Mouse (Mus musculus) heart, postnatal 0 days (tissue): Measurements from ENCODE around the gene Bphl. TPM values are rescaled to one million over a fixed set of nuclear protein-coding genes. Genes with fewer than 3 reads are reported as not detected.
"Not testable (repeated sequence)": the region's sequence is repeated elsewhere in the genome, so short reads cannot be mapped to it uniquely, and the experiment has no call there.

Experiments
- ATAC-seq: fragments of 200-750 bp; cut with Nextera tagmentation; 2 replicates; pipeline ENCODE4 v1.8.0; 2017; ENCODE audit warnings: low read depth, moderate number of reproducible peaks, moderate library complexity; ENCODE audit not compliant: insufficient read depth
- DNase-seq: peaks from one replicate; pipeline ENCODE4 v3.0.0-alpha.2; 2016; ENCODE audit warnings: low spot score
- H3K27ac ChIP-seq: fragments of 300-500 bp; sonication (generic); 2 replicates; pipeline ENCODE4 v1.5.1; 2014; ENCODE audit warnings: low read depth, mild to moderate bottlenecking
- H3K27me3 ChIP-seq: fragments of 300-500 bp; sonication (generic); 2 replicates; pipeline ENCODE4 v1.6.1; 2014; ENCODE audit warnings: low read length, mixed read lengths; ENCODE audit not compliant: control insufficient read depth, insufficient read depth
- H3K36me3 ChIP-seq: fragments of 300-500 bp; sonication (generic); replicated peaks from 2 replicates; pipeline ENCODE4 v1.6.1; 2014; ENCODE audit warnings: low read length, mixed read lengths; ENCODE audit not compliant: control insufficient read depth, insufficient read depth
- H3K4me1 ChIP-seq: fragments of 300-500 bp; sonication (generic); 2 replicates; pipeline ENCODE4 v1.6.1; 2014; ENCODE audit warnings: antibody characterized with exemption; ENCODE audit not compliant: control insufficient read depth, insufficient read depth
- H3K4me2 ChIP-seq: fragments of 300-500 bp; sonication (generic); 2 replicates; pipeline ENCODE4 v1.6.1; 2014; ENCODE audit warnings: low read depth, mild to moderate bottlenecking, low read length, moderate library complexity
- H3K4me3 ChIP-seq: fragments of 300-500 bp; sonication (generic); 2 replicates; pipeline ENCODE4 v1.5.1; 2014; ENCODE audit warnings: low read depth, low read length
- H3K9ac ChIP-seq: fragments of 300-500 bp; sonication (generic); replicated peaks from 2 replicates; pipeline ENCODE4 v1.6.1; 2014; ENCODE audit warnings: low read depth, low read length, mixed read lengths
- H3K9me3 ChIP-seq: fragments of 300-500 bp; sonication (generic); replicated peaks from 2 replicates; pipeline ENCODE4 v1.6.1; 2016; ENCODE audit warnings: low read length; ENCODE audit not compliant: control insufficient read depth
- CTCF ChIP-seq: IDR thresholded peaks from 2 replicates; pipeline ENCODE4 v1.5.1; 2016; ENCODE audit warnings: antibody characterized with exemption, control low read depth, low read depth
- EP300 ChIP-seq: IDR thresholded peaks from 2 replicates; pipeline ENCODE4 v1.6.1; 2016; ENCODE audit warnings: antibody characterized with exemption, low read depth
- WGBS: fragments of 180-500 bp; shearing (Covaris S2); extraction: QIAGEN DNeasy Blood & Tissue Kit; methylation state at CpG from one replicate; pipeline ENCODE4 v1.1.7; 2014; 5-methylcytosine and 5-hydroxymethylcytosine counted together
- polyA plus RNA-seq: library from polyadenylated mRNA; unstranded; fragments of >200 nt; fragmentation: Nextera tagmentation; extraction: Ambion mirVana; gene quantifications from 2 replicates; pipeline ENCODE4 v1.2.1, GENCODE M21; 2015
- total RNA-seq: library from RNA; depleted of rRNA; stranded (reverse); fragments of >200 nt; gene quantifications from 2 replicates; pipeline ENCODE4 v1.2.3, GENCODE M21; 2014; ENCODE audit warnings: low replicate concordance

The Bphl gene
- total and polyA plus RNA-seq, 2 experiments from 2014 or later, result 53.2 to 64.2 TPM

DNA sequence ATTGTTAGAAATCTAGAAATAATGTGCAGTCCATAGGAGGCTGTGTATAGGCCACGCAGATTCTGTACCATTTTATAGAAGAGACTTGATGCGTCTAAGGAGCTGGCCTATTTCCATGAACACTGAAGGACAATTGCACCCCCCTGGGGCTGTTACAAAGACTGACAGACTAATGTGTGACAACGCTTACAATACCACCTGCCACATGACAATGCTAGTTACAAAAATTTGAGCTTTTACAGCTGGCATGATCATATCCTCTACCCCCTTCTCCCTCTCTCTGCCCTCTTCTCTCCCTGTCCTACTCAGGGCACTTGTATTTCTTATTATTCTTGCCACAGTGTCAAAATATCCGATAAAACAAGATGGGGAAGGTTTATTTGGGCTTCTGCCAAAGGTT lies 44.5 kb downstream of the Bphl start:
- H3K4me2 ChIP-seq, result no peak overlapping the region
- H3K9me3 ChIP-seq, result no peaks in the 10 kb centered on the region
- no peaks in the 10 kb centered on the region for H3K27me3 ChIP-seq
- no peak for ATAC-seq
- no peaks in the 10 kb centered on the region for H3K36me3 ChIP-seq
- 81% methylated on average over 4 of the region's 4 CpGs for WGBS
- DNase-seq, result no peak
- H3K9ac ChIP-seq, result no peak overlapping the region
- H3K4me1 ChIP-seq, result peaks cover 8% of the 10 kb centered on the region
- no peak overlapping the region for H3K27ac ChIP-seq
- TF ChIP-seq EP300 (no peak), CTCF (no peak)
- no peak overlapping the region for H3K4me3 ChIP-seq

DNA sequence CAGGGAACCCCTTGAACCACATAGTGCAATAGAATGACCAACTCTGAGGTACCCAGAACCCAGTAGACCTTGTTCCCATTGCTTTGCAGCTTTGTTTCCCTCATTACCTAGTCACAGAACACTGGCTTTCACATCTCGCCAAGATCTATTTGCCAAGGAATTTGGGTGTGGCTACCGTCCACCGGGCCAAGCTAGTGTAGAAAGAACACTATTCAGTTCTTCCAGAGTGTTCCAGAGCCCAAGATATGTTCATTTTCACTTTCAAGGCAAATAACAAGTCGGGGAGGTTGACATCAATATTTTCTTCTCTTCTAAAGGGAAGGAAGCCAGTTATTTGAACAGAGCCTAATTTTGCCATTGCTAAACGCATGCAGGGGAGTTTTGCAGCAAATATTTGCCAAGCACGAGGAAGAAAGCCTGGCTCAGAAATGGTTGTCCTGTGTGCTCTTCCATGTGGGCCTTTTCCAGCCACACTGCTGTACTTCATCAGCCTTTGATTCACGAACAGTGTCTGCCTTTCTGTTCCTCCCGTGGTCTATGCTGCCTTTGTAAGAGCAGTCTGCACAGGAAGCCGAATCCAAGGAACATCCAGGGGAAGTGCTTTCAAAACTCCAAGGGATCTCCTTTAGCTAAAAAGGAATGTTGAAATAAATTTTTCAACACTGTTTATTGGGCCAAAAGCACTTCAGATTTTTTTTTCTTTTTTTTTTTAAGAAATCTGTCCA lies 46.8 kb downstream of the Bphl start:
- ATAC-seq (no peak), DNase-seq (no peak)
- Histone ChIP-seq H3K27me3 (no peaks in the 10 kb centered on the region), H3K4me2 (0 out of 2 replicates have a peak overlapping the region, but pooled peaks have one; percentile 21), H3K36me3 (no peaks in the 10 kb centered on the region), H3K4me1 (peaks cover 14% of the 10 kb centered on the region), H3K9ac (no peak overlapping the region), H3K4me3 (no peak overlapping the region), H3K27ac (peak overlapping the region; percentile 75), H3K9me3 (no peaks in the 10 kb centered on the region)
- WGBS, result 54% methylated on average over 9 of the region's 9 CpGs
- TF ChIP-seq EP300 (no peak), CTCF (no peak)

- Histone ChIP-seq H3K27ac (peak overlapping the region; percentile 52), H3K27me3 (no peaks in the 10 kb centered on the region), H3K9me3 (no peaks in the 10 kb centered on the region), H3K4me3 (no peak overlapping the region), H3K4me1 (peaks cover 14% of the 10 kb centered on the region), H3K9ac (no peak overlapping the region), H3K36me3 (no peaks in the 10 kb centered on the region), H3K4me2 (no peak overlapping the region)
- DNase-seq (peak; percentile 43), ATAC-seq (peak; percentile 65)
- WGBS, result 17% methylated on average over 7 of the region's 7 CpGs
- no peak for TF ChIP-seq EP300
- no peak for TF ChIP-seq CTCF
Measured at GRCm38 (mm10) chr13:34087052-34087812, 49.8 kb downstream of the Bphl start.

DNA sequence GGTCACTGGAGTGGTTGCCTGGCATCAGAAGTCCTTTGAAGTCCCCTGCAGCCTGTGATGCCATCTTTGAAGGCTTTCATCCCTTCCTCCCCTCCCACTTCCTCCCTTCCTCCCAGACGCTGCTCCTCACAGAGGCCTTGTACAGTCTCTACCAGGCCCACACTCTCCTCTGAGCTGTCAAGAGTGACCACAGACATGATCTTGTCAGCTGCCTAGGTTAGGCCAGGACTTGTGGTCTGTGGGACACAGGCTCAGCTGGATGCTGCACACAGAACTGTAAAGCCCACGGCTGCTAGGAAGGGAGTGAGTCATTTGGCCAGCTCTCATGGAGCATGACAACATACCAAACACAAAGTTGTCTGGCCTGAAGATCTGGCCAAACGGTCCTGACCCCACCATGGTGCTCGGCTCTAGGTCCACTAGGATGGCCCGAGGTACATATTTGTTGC lies 50.8 kb downstream of the Bphl start:
- not testable (repeated sequence) for H3K4me2 ChIP-seq, H3K4me3 ChIP-seq, DNase-seq, H3K27me3 ChIP-seq, H3K36me3 ChIP-seq, H3K9me3 ChIP-seq, H3K9ac ChIP-seq, ATAC-seq
- peak overlapping the region; percentile 52 for H3K27ac ChIP-seq
- H3K4me1 ChIP-seq, result peaks cover 14% of the 10 kb centered on the region
- 41% methylated on average over 5 of the region's 5 CpGs for WGBS

GRCm38 (mm10) chr13:34088871-34089288 lies 51.5 kb downstream of the Bphl start:
- 70% methylated on average over 7 of the region's 7 CpGs for WGBS
- no peak overlapping the region for H3K9ac ChIP-seq
- ATAC-seq (no peak), DNase-seq (no peak)
- no peaks in the 10 kb centered on the region for H3K36me3 ChIP-seq
- no peak for TF ChIP-seq CTCF
- TF ChIP-seq EP300, result no peak
- no peaks in the 10 kb centered on the region for H3K9me3 ChIP-seq
- H3K4me2 ChIP-seq, result no peak overlapping the region
- H3K4me1 ChIP-seq, result peaks cover 14% of the 10 kb centered on the region
- H3K27me3 ChIP-seq, result no peaks in the 10 kb centered on the region
- peak overlapping the region; percentile 52; the same call in 1 of the 2 replicates for H3K27ac ChIP-seq
- no peak overlapping the region for H3K4me3 ChIP-seq
